8 mouse cellular contexts compared by ENCODE assay signal in the genomic region with DNA sequence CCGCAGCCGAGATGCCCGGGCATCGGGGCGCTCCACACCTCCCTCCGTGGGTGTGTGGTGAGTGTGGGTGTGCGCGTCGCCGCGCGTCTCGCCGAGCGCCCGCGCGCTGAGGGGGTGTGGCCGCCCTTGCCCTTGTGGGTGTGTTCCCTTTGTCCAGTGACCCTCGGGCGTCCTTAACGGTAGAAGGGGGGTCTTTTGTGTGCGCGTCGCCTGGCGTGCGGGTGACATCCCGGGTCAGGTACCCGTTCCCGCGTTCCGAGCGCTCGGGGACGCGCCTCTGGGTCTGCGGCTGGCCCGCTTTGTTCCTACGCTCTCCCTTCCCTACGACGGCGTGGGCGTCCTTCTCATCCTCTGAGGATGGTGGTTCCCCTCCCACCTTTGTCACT. TPM values are rescaled to one million over a fixed set of nuclear protein-coding genes. Genes with fewer than 3 reads are reported as not detected.
DNase-seq lines count a peak whose midpoint lies in the region; ATAC-seq and TF ChIP-seq lines count a peak whose summit lies in the region.

No protein-coding gene starts in this region.

- no peak for TF ChIP-seq CTCF in Patski (IDR thresholded peaks at IDR 0.05)
- no peak for TF ChIP-seq CTCF in kidney, adult 2 months (conservative IDR thresholded peaks at IDR 0.05; ENCODE audit: insufficient read depth, insufficient read length, low read depth, low read length)
- no peak for TF ChIP-seq CTCF in liver, embryonic 14.5 days (IDR thresholded peaks at IDR 0.05; ENCODE audit: low read depth)

- peak; percentile 70 for ATAC-seq in Patski
- peak; percentile 82 for ATAC-seq in liver, embryonic 14.5 days (ENCODE audit: insufficient read depth)

- peak overlapping the region; percentile 82 for H3K4me2 ChIP-seq in liver, embryonic 14.5 days (ENCODE audit: low read depth)

- H3K4me1 ChIP-seq in kidney, adult 2 months (ENCODE audit: control insufficient read depth, insufficient read depth, low read length) = peaks cover 6% of the 10 kb centered on the region; the same call in 1 of the 2 replicates
- H3K4me1 ChIP-seq in liver, embryonic 14.5 days (replicated peaks; ENCODE audit: control insufficient read depth in 2 of 2, insufficient read depth in 2 of 2, low read length in 1 of 2) = peaks cover 6 to 7% of the 10 kb centered on the region in 2 experiments; a peak in 2 of 4 replicates

- CTCF ChIA-PET in Patski (lab: Charles Lee) = no interaction called here

- H3K9me3 ChIP-seq in liver, embryonic 14.5 days (ENCODE audit: control insufficient read depth, low read length) = no peaks in the 10 kb centered on the region

- no peak for TF ChIP-seq POLR2A in kidney, adult 2 months (IDR thresholded peaks at IDR 0.05; ENCODE audit: low read depth, low read length)

- peak overlapping the region; percentile 60 for H3K9ac ChIP-seq in liver, embryonic 14.5 days (replicated peaks)

- no peaks in the 10 kb centered on the region; the same call in 1 of the 2 replicates for H3K36me3 ChIP-seq in kidney, adult 2 months (ENCODE audit: control insufficient read depth, insufficient read depth, low read length)
- H3K36me3 ChIP-seq in liver, embryonic 14.5 days (replicated peaks; ENCODE audit: control insufficient read depth, insufficient read depth, low read depth) = no peaks in the 10 kb centered on the region

- peak overlapping the region; percentile 99 for H3K27ac ChIP-seq in kidney, adult 2 months (ENCODE audit: insufficient read depth, low read depth, low read length)
- H3K27ac ChIP-seq in liver, embryonic 14.5 days = no peak overlapping the region; the same call in 1 of the 2 replicates

- H3K4me3 ChIP-seq in kidney, adult 2 months (ENCODE audit: insufficient read depth, low read depth, low read length) = peak overlapping the region; percentile 83
- peak overlapping the region; percentile 85 to 89 for H3K4me3 ChIP-seq in liver, embryonic 14.5 days (ENCODE audit: insufficient read depth in 1 of 2, low read depth in 2 of 2, low read length in 2 of 2)

- POLR2A ChIA-PET in Patski (lab: Charles Lee) = interaction anchor here (1.2 kb wide), 1 partner anchor 57 kb away, joined by 3 read pairs; a partner anchor contains a TSS

- TF ChIP-seq EP300 in liver, embryonic 14.5 days (IDR thresholded peaks at IDR 0.05; ENCODE audit: low read depth) = no peak

- in situ Hi-C loops in Patski (cut with MboI; ENCODE audit: low pct_unique_long_range_greater_than_20kb) = no loop called here

- no peaks in the 10 kb centered on the region for H3K27me3 ChIP-seq in Patski
- no peaks in the 10 kb centered on the region for H3K27me3 ChIP-seq in kidney, adult 2 months (replicated peaks; ENCODE audit: control insufficient read depth, insufficient read depth, low read length)
- H3K27me3 ChIP-seq in liver, embryonic 14.5 days (ENCODE audit: control insufficient read depth, insufficient read depth, low read length) = no peaks in the 10 kb centered on the region

- under 1% methylated on average over 42 of the region's 43 CpGs for WGBS in kidney, adult 2 months
- 0% methylated on average over 39 of the region's 43 CpGs for WGBS in liver, embryonic 14.5 days (ENCODE audit: insufficient replicate concordance)

- peak; percentile 90 for DNase-seq in 3134 (ENCODE audit: extremely low read depth, insufficient read length, low spot score)
- DNase-seq in Patski (ENCODE audit: low read depth, low spot score) = no peak
- peak; percentile 57 for DNase-seq in embryo, embryonic 11.5 days (ENCODE audit: low read depth, low spot score)
- DNase-seq in gastrocnemius, postnatal 4 days (ENCODE audit: low spot score in 2 of 2) = peak; percentile 65 to 77
- peak; percentile 81 for DNase-seq in kidney, adult 2 months
- peak in 1 of 3 experiments; percentile 47 for DNase-seq in liver, embryonic 14.5 days (ENCODE audit: low read depth in 3 of 3, low spot score in 3 of 3)
- peak; percentile 90 for DNase-seq in naive thymus-derived CD4-positive, alpha-beta T cell, adult 2 months (ENCODE audit: low read depth)
- DNase-seq in thymus, postnatal 14 days = peak; percentile 88

RNA-seq across cellular contexts. Expression of a gene that starts 0.5 kb away (rescaled TPM):
- polyA plus RNA-seq in Patski (2021) = 119 TPM
- 100 to 1,000 TPM; 219 to 226 TPM for total RNA-seq in gastrocnemius, postnatal 4 days (2021)
- polyA plus RNA-seq in kidney, adult 2 months (2012; rRNA removed) = 22.2 and 24.3 TPM in 2 replicates
- polyA plus RNA-seq in liver, embryonic 14.5 days (2012; rRNA removed) = 6.3 and 9.2 TPM in 2 replicates
- polyA plus RNA-seq in liver, embryonic 14.5 days (2014; fragmentation: Nextera tagmentation; extraction: Ambion mirVana) = 20.3 and 22.1 TPM in 2 replicates

RNA-seq across cellular contexts. Expression of a gene that starts 0.7 kb away (rescaled TPM):
- polyA plus RNA-seq in Patski (2021) = 88.2 TPM
- 100 to 1,000 TPM; 155 to 166 TPM for total RNA-seq in gastrocnemius, postnatal 4 days (2021)
- 32.0 and 37.7 TPM in 2 replicates for polyA plus RNA-seq in kidney, adult 2 months (2012; rRNA removed)
- polyA plus RNA-seq in liver, embryonic 14.5 days (2012; rRNA removed) = 18.9 and 21.5 TPM in 2 replicates
- polyA plus RNA-seq in liver, embryonic 14.5 days (2014; fragmentation: Nextera tagmentation; extraction: Ambion mirVana) = 49.9 and 55.1 TPM in 2 replicates

RNA-seq across cellular contexts. Expression of a gene that starts 42.7 kb away (rescaled TPM):
- polyA plus RNA-seq in Patski (2021) = not detected
- 1 to 10 TPM; 4.7 to 6.6 TPM for total RNA-seq in gastrocnemius, postnatal 4 days (2021)
- polyA plus RNA-seq in kidney, adult 2 months (2012; rRNA removed) = 4.6 and 5.3 TPM in 2 replicates
- 0.84 and 0.94 TPM in 2 replicates for polyA plus RNA-seq in liver, embryonic 14.5 days (2012; rRNA removed)
- 1.5 and 1.6 TPM in 2 replicates for polyA plus RNA-seq in liver, embryonic 14.5 days (2014; fragmentation: Nextera tagmentation; extraction: Ambion mirVana)

RNA-seq across cellular contexts. Expression of a gene that starts 57.5 kb away (rescaled TPM):
- polyA plus RNA-seq in Patski (2021) = 15.3 TPM
- 10 to 100 TPM; 10.4 to 12.0 TPM for total RNA-seq in gastrocnemius, postnatal 4 days (2021)
- 6.9 and 8.1 TPM in 2 replicates for polyA plus RNA-seq in kidney, adult 2 months (2012; rRNA removed)
- 1.3 and 1.7 TPM in 2 replicates for polyA plus RNA-seq in liver, embryonic 14.5 days (2012; rRNA removed)
- 1.3 TPM in 2 replicates for polyA plus RNA-seq in liver, embryonic 14.5 days (2014; fragmentation: Nextera tagmentation; extraction: Ambion mirVana)
